Mouse (Mus musculus) C2C12 (cell line): ENCODE data around the gene Cd53. TPM values are rescaled to one million over a fixed set of nuclear protein-coding genes. Genes with fewer than 3 reads are reported as not detected.
A peak's percentile ranks its signal among the peaks of the same experiment; 100 is the strongest.

ENCODE experiments used
- H3K27me3 ChIP-seq: one replicate; pipeline ENCODE4 v1.6.1; 2011; ENCODE audit not compliant: control insufficient read depth, insufficient read depth, insufficient read length
- H3K36me3 ChIP-seq: one replicate; pipeline ENCODE4 v1.6.1; 2011; ENCODE audit not compliant: control insufficient read depth, insufficient read depth
- H3K4me3 ChIP-seq: one replicate; pipeline ENCODE4 v1.5.1; 2011; ENCODE audit warnings: mild to moderate bottlenecking, control low read depth; ENCODE audit not compliant: poor library complexity, insufficient read depth, severe bottlenecking
- H3K79me2 ChIP-seq: one replicate; pipeline ENCODE4 v1.6.1; 2011; ENCODE audit not compliant: control insufficient read depth, insufficient read depth
- H3K79me3 ChIP-seq: one replicate; pipeline ENCODE4 v1.6.1; 2011; ENCODE audit warnings: low read depth, control low read depth
- H3ac ChIP-seq: one replicate; pipeline ENCODE3; 2011; ENCODE audit warnings: low read depth; ENCODE audit not compliant: control insufficient read depth, insufficient read length
- CEBPB ChIP-seq: IDR thresholded peaks from one replicate; pipeline ENCODE4 v1.6.1; 2011; ENCODE audit warnings: low read depth, mild to moderate bottlenecking, control low read depth, moderate library complexity
- CTCF ChIP-seq: IDR thresholded peaks from one replicate; pipeline ENCODE4 v1.5.1; 2011; ENCODE audit not compliant: control insufficient read depth, insufficient read depth, insufficient read length
- FOSL1 ChIP-seq: IDR thresholded peaks from one replicate; pipeline ENCODE4 v1.8.0; 2011; ENCODE audit warnings: mild to moderate bottlenecking, low read length; ENCODE audit not compliant: poor library complexity, insufficient read depth, severe bottlenecking
- MAX ChIP-seq: IDR thresholded peaks from one replicate; pipeline ENCODE4 v1.6.1; 2011; ENCODE audit warnings: mild to moderate bottlenecking, control low read depth
- MYOD1 ChIP-seq: IDR thresholded peaks from one replicate; pipeline ENCODE4 v1.6.1; 2011; ENCODE audit warnings: low read depth; ENCODE audit not compliant: control insufficient read depth, insufficient read length
- MYOG ChIP-seq: IDR thresholded peaks from one replicate; pipeline ENCODE4 v1.6.1; 2011; ENCODE audit not compliant: control insufficient read depth, insufficient read length; ENCODE audit errors: extremely low read depth
- USF1 ChIP-seq: IDR thresholded peaks from one replicate; pipeline ENCODE4 v1.6.1; 2011; ENCODE audit warnings: low read depth, mild to moderate bottlenecking, control low read depth, moderate library complexity
- long read RNA-seq, 2 experiments: library from polyadenylated mRNA; unstranded; transcript quantifications; one replicate each; pipeline ENCODE4 v2.0.0; 2019 to 2020
- polyA plus RNA-seq: library from polyadenylated mRNA; unstranded; fragments of >200 nt; fragmentation: generic; extraction: Trizol; gene quantifications from one replicate; pipeline ENCODE4 v1.2.1, GENCODE M21; 2012; ENCODE audit warnings: missing spikeins

Gene Cd53
- polyA plus RNA-seq = 4.3 TPM
- long read RNA-seq, experiment 1, partial matches to known transcripts = 0 of 1 reads
- long read RNA-seq, experiment 1, other reads (novel, unspliced or antisense) = 0 of 1 reads
- long read RNA-seq, experiment 2, transcript Cd53-201 (8 exons, 1,742 nt) = major isoform, 6 of 17 reads
- long read RNA-seq, experiment 2, partial matches to known transcripts = 0 of 17 reads
- long read RNA-seq, experiment 2, other reads (novel, unspliced or antisense) = 11 of 17 reads

GRCm38 (mm10) chr3:106789930-106790329 lies at the start of gene Cd53:
Gene Cd53, minus strand, starts transcription at chr3:106790149.
- no peaks in the 10 kb centered on the region for H3K36me3 ChIP-seq
- H3K27me3 ChIP-seq = no peaks in the 10 kb centered on the region
- H3K79me2 ChIP-seq = no peaks in the 10 kb centered on the region
- H3K4me3 ChIP-seq = no peak within 1 kb of the TSS
- H3K79me3 ChIP-seq = no peaks in the 10 kb centered on the region
- TF ChIP-seq CEBPB (no peak), FOSL1 (no peak), MYOG (no peak), CTCF (no peak), MAX (no peak), USF1 (no peak)
- no peak within 1 kb of the TSS for H3ac ChIP-seq

DNA sequence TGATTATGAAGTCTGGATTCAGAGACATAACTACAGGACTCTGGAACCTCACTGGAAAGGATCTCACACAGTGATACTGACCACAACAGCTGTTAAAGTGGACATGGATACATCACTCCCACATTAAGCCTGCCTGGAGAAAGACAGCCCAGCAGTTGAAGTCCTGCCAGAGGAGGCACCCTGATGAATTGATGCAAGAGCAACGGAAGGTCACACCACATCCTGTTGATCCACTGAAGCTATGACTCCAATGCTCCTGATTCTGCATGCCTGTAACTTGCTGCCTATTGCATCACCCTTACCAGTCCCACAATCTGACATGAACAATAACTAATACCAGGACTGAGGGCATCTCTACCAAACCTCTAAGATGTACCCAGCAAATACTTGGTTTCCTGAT lies 42.2 kb upstream of the Cd53 start:
- Histone ChIP-seq H3K79me2 (no peaks in the 10 kb centered on the region), H3K4me3 (no peak overlapping the region), H3ac (no peak overlapping the region), H3K27me3 (no peaks in the 10 kb centered on the region), H3K36me3 (no peaks in the 10 kb centered on the region), H3K79me3 (no peaks in the 10 kb centered on the region)
- TF ChIP-seq CEBPB (peak; percentile 98), FOSL1 (no peak), MYOD1 (peak; percentile 96)

GRCm38 (mm10) chr3:106826187-106826586 lies 36.2 kb upstream of the Cd53 start, which contains the start of gene Olfr266:
Gene Olfr266, minus strand, starts transcription at chr3:106826287.
- no peak within 1 kb of the TSS for H3ac ChIP-seq
- no peaks in the 10 kb centered on the region for H3K79me2 ChIP-seq
- no peak within 1 kb of the TSS for H3K4me3 ChIP-seq
- no peaks in the 10 kb centered on the region for H3K36me3 ChIP-seq
- no peaks in the 10 kb centered on the region for H3K79me3 ChIP-seq
- TF ChIP-seq CEBPB (no peak), USF1 (no peak), CTCF (no peak), FOSL1 (no peak), MAX (no peak), MYOD1 (no peak), MYOG (no peak)
- H3K27me3 ChIP-seq = no peaks in the 10 kb centered on the region

DNA sequence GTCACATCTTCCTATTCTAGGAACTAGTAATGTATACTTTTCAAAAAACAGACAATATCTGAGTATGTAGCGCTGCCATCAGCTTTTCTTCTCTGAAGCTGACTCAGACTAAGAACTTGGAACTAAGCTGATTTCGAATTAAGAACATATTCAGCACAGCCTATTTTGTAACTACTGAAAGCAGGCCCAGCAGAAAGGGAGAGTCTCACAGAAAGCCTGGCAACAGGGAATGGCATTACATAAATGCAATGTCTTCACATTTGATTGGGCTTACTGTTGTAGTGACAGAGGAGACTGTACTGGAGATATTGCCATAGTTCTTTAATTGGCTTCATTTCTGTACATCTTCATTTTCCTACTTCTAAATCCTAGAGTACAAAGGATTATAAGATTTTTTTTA lies 27.7 kb upstream of the Cd53 start:
- no peak for TF ChIP-seq MYOG
- TF ChIP-seq MAX = no peak
- no peak for TF ChIP-seq USF1
- TF ChIP-seq CEBPB = no peak
- TF ChIP-seq MYOD1 = no peak
- TF ChIP-seq CTCF = no peak
- TF ChIP-seq FOSL1 = no peak
- H3K79me2 ChIP-seq = no peaks in the 10 kb centered on the region
- H3K27me3 ChIP-seq = no peaks in the 10 kb centered on the region
- H3K79me3 ChIP-seq = no peaks in the 10 kb centered on the region
- no peak overlapping the region for H3ac ChIP-seq
- no peaks in the 10 kb centered on the region for H3K36me3 ChIP-seq
- H3K4me3 ChIP-seq = no peak overlapping the region

GRCm38 (mm10) chr3:106808972-106809695 lies 19.2 kb upstream of the Cd53 start:
- H3K36me3 ChIP-seq = no peaks in the 10 kb centered on the region
- H3K4me3 ChIP-seq = no peak overlapping the region
- no peaks in the 10 kb centered on the region for H3K79me2 ChIP-seq
- no peaks in the 10 kb centered on the region for H3K79me3 ChIP-seq
- H3ac ChIP-seq = no peak overlapping the region
- H3K27me3 ChIP-seq = no peaks in the 10 kb centered on the region
- TF ChIP-seq FOSL1 (no peak), MYOG (no peak), MYOD1 (no peak), MAX (no peak), CEBPB (no peak), CTCF (no peak), USF1 (no peak)

GRCm38 (mm10) chr3:106798079-106798478 lies 8.1 kb upstream of the Cd53 start:
- H3ac ChIP-seq = no peak overlapping the region
- H3K36me3 ChIP-seq = no peaks in the 10 kb centered on the region
- TF ChIP-seq MYOD1 (no peak), FOSL1 (no peak), MAX (no peak), CTCF (no peak), USF1 (no peak), CEBPB (no peak)
- H3K79me3 ChIP-seq = no peaks in the 10 kb centered on the region
- H3K4me3 ChIP-seq = no peak overlapping the region
- no peaks in the 10 kb centered on the region for H3K27me3 ChIP-seq
- no peaks in the 10 kb centered on the region for H3K79me2 ChIP-seq
